19 mouse cellular contexts compared by ENCODE assay signal in the genomic region with DNA sequence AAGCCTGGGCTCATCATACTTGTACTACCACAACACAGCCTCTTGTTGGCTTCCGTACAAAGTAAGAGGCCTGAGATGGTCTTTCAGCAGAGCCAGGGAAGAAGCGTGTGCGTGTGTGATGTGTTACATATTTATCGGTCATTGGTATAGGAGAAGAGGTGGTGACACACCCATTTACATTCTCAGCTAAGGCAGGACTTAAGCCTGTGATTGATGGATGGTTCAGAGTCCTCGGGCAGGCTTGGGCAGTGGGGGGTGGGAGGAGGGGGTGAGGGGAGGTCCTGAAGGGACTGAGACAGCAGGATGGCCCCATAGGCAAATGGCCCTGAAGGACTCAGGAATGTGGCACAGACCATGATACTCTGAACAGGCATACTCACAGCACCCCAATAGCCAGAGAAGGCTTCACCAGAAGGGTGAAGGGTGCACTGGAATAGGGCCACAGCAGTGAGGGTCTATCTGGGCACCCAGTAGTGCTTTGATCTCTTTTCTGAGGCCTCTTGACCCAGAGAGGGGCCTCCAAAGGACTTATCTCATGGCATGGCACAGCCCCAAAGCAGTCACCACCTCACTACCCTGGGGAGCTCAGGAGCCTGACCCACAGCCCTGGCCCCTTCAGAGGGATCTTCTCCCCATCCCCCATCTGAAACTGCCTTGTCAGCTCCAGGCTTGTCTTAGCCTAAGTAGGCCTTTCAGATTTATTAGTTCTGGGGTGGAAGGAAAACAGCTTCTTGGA.
A peak's percentile ranks its signal among the peaks of the same experiment; 100 is the strongest.
DNase-seq lines count a peak whose midpoint lies in the region; ATAC-seq and TF ChIP-seq lines count a peak whose summit lies in the region.
"Had no signal": no experiment of that assay in that cellular context is flagged by ENCODE, and none has a peak within 500 bp of the region (broad histone marks: within the 10 kb centered on the region; RNA-seq: fewer than 3 reads in every experiment).

No protein-coding gene starts in this region.

- no peak for DNase-seq in liver, postnatal 0 days
- DNase-seq in embryonic facial prominence, embryonic 10.5 days (ENCODE audit: low spot score), result no peak
- DNase-seq in cerebellum, postnatal 10 days, result no peak
- no peak for DNase-seq in heart, adult 11 months
- DNase-seq: adrenal gland, postnatal 25 days; cerebellum, adult 2 months; heart, postnatal 36 days; kidney, adult 11 months; kidney, postnatal 14 days; layer of hippocampus, adult 9-11 months; lung, postnatal 10 days; spleen, adult 18-20 months; thymus, postnatal 25 days had no signal

- peak overlapping the region; percentile 19; the same call in 1 of the 2 replicates for H3K4me2 ChIP-seq in liver, embryonic 12.5 days
- no peak overlapping the region for H3K4me2 ChIP-seq in liver, postnatal 0 days (ENCODE audit: low read depth, low read length)
- 0 out of 2 replicates have a peak overlapping the region, but pooled peaks have one; percentile 7 for H3K4me2 ChIP-seq in intestine, postnatal 0 days (replicated peaks; ENCODE audit: low read depth)
- no peak overlapping the region for H3K4me2 ChIP-seq in neural tube, embryonic 12.5 days (replicated peaks)
- H3K4me2 ChIP-seq: forebrain, embryonic 13.5 days; heart, embryonic 12.5 days had no signal

- H3K27me3 ChIP-seq in liver, embryonic 12.5 days (replicated peaks), result no peaks in the 10 kb centered on the region
- H3K27me3 ChIP-seq in liver, postnatal 0 days (ENCODE audit: insufficient read depth, low read length), result no peaks in the 10 kb centered on the region
- no peaks in the 10 kb centered on the region; the same call in 1 of the 2 replicates for H3K27me3 ChIP-seq in embryonic facial prominence, embryonic 10.5 days (replicated peaks; ENCODE audit: low read depth, poor library complexity, severe bottlenecking)
- no peaks in the 10 kb centered on the region for H3K27me3 ChIP-seq in intestine, postnatal 0 days (replicated peaks; ENCODE audit: control insufficient read depth, insufficient read depth, low read length)
- no peaks in the 10 kb centered on the region for H3K27me3 ChIP-seq in neural tube, embryonic 12.5 days (replicated peaks)
- H3K27me3 ChIP-seq: forebrain, embryonic 13.5 days; heart, embryonic 12.5 days had no signal

- ATAC-seq in liver, embryonic 12.5 days, result peak; percentile 72
- ATAC-seq in liver, postnatal 0 days, result no peak
- peak; percentile 42 for ATAC-seq in intestine, postnatal 0 days
- peak; percentile 44; the same call in 1 of the 2 replicates for ATAC-seq in neural tube, embryonic 12.5 days (ENCODE audit: low FRiP score, low read depth)
- ATAC-seq: forebrain, embryonic 13.5 days had no signal

- H3K27ac ChIP-seq in liver, embryonic 12.5 days, result 0 out of 2 replicates have a peak overlapping the region, but pooled peaks have one; percentile 21
- H3K27ac ChIP-seq in liver, postnatal 0 days (ENCODE audit: low read depth), result no peak overlapping the region
- peak overlapping the region; percentile 40; the same call in 1 of the 2 replicates for H3K27ac ChIP-seq in embryonic facial prominence, embryonic 10.5 days (replicated peaks)
- peak overlapping the region; percentile 86 for H3K27ac ChIP-seq in intestine, postnatal 0 days (ENCODE audit: low read depth, low read length)
- H3K27ac ChIP-seq in neural tube, embryonic 12.5 days, result no peak overlapping the region
- H3K27ac ChIP-seq: forebrain, embryonic 13.5 days had no signal

- H3K36me3 ChIP-seq in liver, embryonic 12.5 days, result no peaks in the 10 kb centered on the region
- H3K36me3 ChIP-seq in liver, postnatal 0 days (replicated peaks; ENCODE audit: insufficient read depth, low read length), result no peaks in the 10 kb centered on the region
- no peaks in the 10 kb centered on the region for H3K36me3 ChIP-seq in embryonic facial prominence, embryonic 10.5 days (replicated peaks)
- H3K36me3 ChIP-seq in intestine, postnatal 0 days (ENCODE audit: control insufficient read depth, insufficient read depth), result no peaks in the 10 kb centered on the region
- H3K36me3 ChIP-seq in neural tube, embryonic 12.5 days, result no peaks in the 10 kb centered on the region
- H3K36me3 ChIP-seq: heart, embryonic 12.5 days had no signal

- peak overlapping the region; percentile 29; the same call in 1 of the 2 replicates for H3K9ac ChIP-seq in liver, embryonic 12.5 days
- H3K9ac ChIP-seq in liver, postnatal 0 days (replicated peaks), result no peak overlapping the region
- H3K9ac ChIP-seq in intestine, postnatal 0 days (ENCODE audit: low read depth, low read length), result no peak overlapping the region
- H3K9ac ChIP-seq in neural tube, embryonic 12.5 days, result no peak overlapping the region
- H3K9ac ChIP-seq: forebrain, embryonic 13.5 days; heart, embryonic 12.5 days had no signal

- H3K4me3 ChIP-seq in liver, embryonic 12.5 days, result no peak overlapping the region
- no peak overlapping the region for H3K4me3 ChIP-seq in liver, postnatal 0 days (ENCODE audit: low read depth, low read length)
- H3K4me3 ChIP-seq in embryonic facial prominence, embryonic 10.5 days, result no peak overlapping the region
- H3K4me3 ChIP-seq in intestine, postnatal 0 days (ENCODE audit: low read depth, low read length), result no peak overlapping the region
- no peak overlapping the region for H3K4me3 ChIP-seq in neural tube, embryonic 12.5 days
- H3K4me3 ChIP-seq: forebrain, embryonic 13.5 days; heart, embryonic 12.5 days; myocyte had no signal

- peaks cover 58% of the 10 kb centered on the region for H3K4me1 ChIP-seq in liver, embryonic 12.5 days
- peaks cover 23% of the 10 kb centered on the region for H3K4me1 ChIP-seq in liver, postnatal 0 days (ENCODE audit: insufficient read depth)
- peaks cover 30% of the 10 kb centered on the region for H3K4me1 ChIP-seq in embryonic facial prominence, embryonic 10.5 days
- H3K4me1 ChIP-seq in intestine, postnatal 0 days (replicated peaks; ENCODE audit: control insufficient read depth, insufficient read depth, low read length), result peaks cover 17% of the 10 kb centered on the region; the same call in 1 of the 2 replicates
- H3K4me1 ChIP-seq in neural tube, embryonic 12.5 days, result peaks cover 13% of the 10 kb centered on the region
- H3K4me1 ChIP-seq: forebrain, embryonic 13.5 days had no signal

- no peaks in the 10 kb centered on the region for H3K9me3 ChIP-seq in liver, embryonic 12.5 days (replicated peaks)
- no peaks in the 10 kb centered on the region for H3K9me3 ChIP-seq in liver, postnatal 0 days (ENCODE audit: low read length)
- no peaks in the 10 kb centered on the region for H3K9me3 ChIP-seq in embryonic facial prominence, embryonic 10.5 days
- H3K9me3 ChIP-seq in intestine, postnatal 0 days (ENCODE audit: control insufficient read depth), result no peaks in the 10 kb centered on the region
- no peaks in the 10 kb centered on the region for H3K9me3 ChIP-seq in neural tube, embryonic 12.5 days
- H3K9me3 ChIP-seq: forebrain, embryonic 13.5 days; heart, embryonic 12.5 days had no signal

- WGBS in liver, embryonic 12.5 days (ENCODE audit: insufficient replicate concordance), result 73% methylated on average over 5 of the region's 5 CpGs
- WGBS in liver, postnatal 0 days (ENCODE audit: insufficient replicate concordance), result 83% methylated on average over 5 of the region's 5 CpGs
- 74% methylated on average over 5 of the region's 5 CpGs for WGBS in embryonic facial prominence, embryonic 10.5 days
- WGBS in intestine, postnatal 0 days, result 29% methylated on average over 5 of the region's 5 CpGs
- 60% methylated on average over 5 of the region's 5 CpGs for WGBS in neural tube, embryonic 12.5 days

- no peak for TF ChIP-seq EP300 in liver, postnatal 0 days (IDR thresholded peaks at IDR 0.05; ENCODE audit: low read depth)

- no peak for TF ChIP-seq CTCF in liver, postnatal 0 days (IDR thresholded peaks at IDR 0.05; ENCODE audit: low read depth)
- TF ChIP-seq CTCF in intestine, postnatal 0 days (IDR thresholded peaks at IDR 0.05; ENCODE audit: low read depth), result no peak

Comparison
In these comparisons a context has a peak if more than half of its experiments do, and no peak if none do; other contexts are left out.
1. H3K27ac ChIP-seq: peak in liver, embryonic 12.5 days (single experiment), embryonic facial prominence, embryonic 10.5 days (single experiment) and intestine, postnatal 0 days (single experiment); none in liver, postnatal 0 days (single experiment) and neural tube, embryonic 12.5 days (single experiment).
2. H3K4me2 ChIP-seq: peak in liver, embryonic 12.5 days (single experiment) and intestine, postnatal 0 days (single experiment); none in liver, postnatal 0 days (single experiment) and neural tube, embryonic 12.5 days (single experiment).